Mouse (Mus musculus) layer of hippocampus, postnatal 36 days (tissue): ENCODE measurements around the gene Gucy2g. TPM values are rescaled to one million over a fixed set of nuclear protein-coding genes. Genes with fewer than 3 reads are reported as not detected.

Experiments
- DNase-seq, 2 experiments: peaks; one replicate each; pipeline ENCODE4 v3.0.0; 2022
- total RNA-seq, 2 experiments: library from RNA; stranded (reverse); gene quantifications; 2 replicates each; pipeline ENCODE4 v1.2.3; 2021

Gucy2g gene
- total RNA-seq, 2 experiments from 2014 or later, result 0.72 to 0.96 TPM

- no peak for DNase-seq
Observed at GRCm38 (mm10) chr19:55247991-55248520, 7.0 kb upstream of the Gucy2g start.

GRCm38 (mm10) chr19:55247563-55247962 lies 6.5 kb upstream of the Gucy2g start:
- no peak for DNase-seq

- peak; percentile 24 to 30 for DNase-seq
Observed at GRCm38 (mm10) chr19:55244791-55245231, 3.8 kb upstream of the Gucy2g start.

GRCm38 (mm10) chr19:55239766-55240426 lies 1.1 kb downstream of the Gucy2g start:
- peak in 1 of 2 experiments; percentile 8 for DNase-seq

- no peak for DNase-seq
Observed at GRCm38 (mm10) chr19:55236564-55236963, 4.5 kb downstream of the Gucy2g start.

- no peak for DNase-seq
Observed at GRCm38 (mm10) chr19:55236026-55236425, 5.0 kb downstream of the Gucy2g start.

- DNase-seq, result no peak
Observed at GRCm38 (mm10) chr19:55232136-55232535, 8.9 kb downstream of the Gucy2g start.

- no peak for DNase-seq
Observed at GRCm38 (mm10) chr19:55231081-55231480, 10.0 kb downstream of the Gucy2g start.

- DNase-seq, result no peak
Observed at GRCm38 (mm10) chr19:55227135-55227534, 13.9 kb downstream of the Gucy2g start.

- no peak for DNase-seq
Observed at GRCm38 (mm10) chr19:55226621-55227020, 14.4 kb downstream of the Gucy2g start.

- no peak for DNase-seq
Observed at GRCm38 (mm10) chr19:55222268-55222667, 18.8 kb downstream of the Gucy2g start.

- no peak for DNase-seq
Observed at GRCm38 (mm10) chr19:55221208-55221607, 19.8 kb downstream of the Gucy2g start.

- no peak for DNase-seq
Observed at GRCm38 (mm10) chr19:55219359-55219758, 21.7 kb downstream of the Gucy2g start.

GRCm38 (mm10) chr19:55218741-55219221 lies 22.3 kb downstream of the Gucy2g start:
- no peak for DNase-seq

GRCm38 (mm10) chr19:55218192-55218739 lies 22.8 kb downstream of the Gucy2g start:
- DNase-seq, result peak; percentile 80 to 85

- peak; percentile 50 to 59 for DNase-seq
Observed at GRCm38 (mm10) chr19:55217365-55217764, 23.7 kb downstream of the Gucy2g start.

- DNase-seq, result no peak
Observed at GRCm38 (mm10) chr19:55216876-55217275, 24.2 kb downstream of the Gucy2g start.

GRCm38 (mm10) chr19:55213617-55214340 lies 27.3 kb downstream of the Gucy2g start:
- no peak for DNase-seq

GRCm38 (mm10) chr19:55211698-55212097 lies 29.3 kb downstream of the Gucy2g start:
- no peak for DNase-seq

- DNase-seq, result no peak
Observed at GRCm38 (mm10) chr19:55209084-55209483, 32.0 kb downstream of the Gucy2g start.

GRCm38 (mm10) chr19:55208654-55209053 lies 32.4 kb downstream of the Gucy2g start:
- no peak for DNase-seq

- DNase-seq, result no peak
Observed at GRCm38 (mm10) chr19:55207746-55208538, 33.1 kb downstream of the Gucy2g start.
